Mouse (Mus musculus) natural killer cell, adult 2 months (primary cell): ENCODE data around the gene Rwdd2a.
"Not testable (repeated sequence)": the region's sequence is repeated elsewhere in the genome, so short reads cannot be mapped to it uniquely, and the experiment has no call there.

Experiments used
- DNase-seq, 2 experiments: peaks; one replicate each; pipeline ENCODE4 v3.0.0; 2022; ENCODE audit warnings: low spot score in 2 of 2

The Rwdd2a gene

GRCm38 (mm10) chr9:86592676-86593668 lies 21.2 kb downstream of the Rwdd2a start:
- no peak for DNase-seq

- not testable (repeated sequence) for DNase-seq
Observed at GRCm38 (mm10) chr9:86594357-86594767, 22.6 kb downstream of the Rwdd2a start.

- not testable (repeated sequence) for DNase-seq
Observed at GRCm38 (mm10) chr9:86596983-86597382, 25.2 kb downstream of the Rwdd2a start.

- DNase-seq, result no peak
Observed at GRCm38 (mm10) chr9:86599723-86600303, 28.0 kb downstream of the Rwdd2a start.

GRCm38 (mm10) chr9:86605776-86606175 lies 34.0 kb downstream of the Rwdd2a start:
- no peak for DNase-seq

GRCm38 (mm10) chr9:86612091-86612490 lies 40.3 kb downstream of the Rwdd2a start:
- DNase-seq, result no peak

GRCm38 (mm10) chr9:86615765-86616164 lies 44.0 kb downstream of the Rwdd2a start:
- no peak for DNase-seq

- DNase-seq, result peak in 1 of 2 experiments; percentile 7
Observed at GRCm38 (mm10) chr9:86617837-86618492, 46.2 kb downstream of the Rwdd2a start.

GRCm38 (mm10) chr9:86619341-86620139 lies 47.7 kb downstream of the Rwdd2a start:
- DNase-seq, result no peak

GRCm38 (mm10) chr9:86622062-86622461 lies 50.3 kb downstream of the Rwdd2a start:
- no peak for DNase-seq

GRCm38 (mm10) chr9:86624039-86624438 lies 52.2 kb downstream of the Rwdd2a start:
- DNase-seq, result peak in 1 of 2 experiments; percentile 7
